Mouse (Mus musculus) heart, adult 2 months (tissue): ENCODE results near the gene Etfa. TPM values are rescaled to one million over a fixed set of nuclear protein-coding genes. Genes with fewer than 3 reads are reported as not detected.

ENCODE experiments used
- DNase-seq, 2 experiments: peaks; one replicate each; pipeline ENCODE4 v3.0.0; 2021
- H3K27ac ChIP-seq: fragments of 200-600 bp; 2 replicates; pipeline ENCODE4 v1.8.1; 2022
- H3K27me3 ChIP-seq: fragments of 200-500 bp; 2 replicates; pipeline ENCODE4 v1.6.1; 2012; ENCODE audit warnings: mild to moderate bottlenecking, low read length, inconsistent platforms, mixed read lengths; ENCODE audit not compliant: control insufficient read depth, insufficient read depth
- H3K36me3 ChIP-seq: fragments of 200-500 bp; 2 replicates; pipeline ENCODE4 v1.6.1; 2012; ENCODE audit warnings: low read length, inconsistent platforms; ENCODE audit not compliant: control insufficient read depth, insufficient read depth
- H3K4me1 ChIP-seq: fragments of 200-500 bp; 2 replicates; pipeline ENCODE4 v1.6.1; 2011; ENCODE audit warnings: low read length; ENCODE audit not compliant: control insufficient read depth, insufficient read depth
- H3K4me3 ChIP-seq: fragments of 200-600 bp; 2 replicates; pipeline ENCODE4 v1.8.1; 2022
- H3K79me2 ChIP-seq: fragments of 200-500 bp; replicated peaks from 2 replicates; pipeline ENCODE4 v1.6.1; 2012; ENCODE audit warnings: mild to moderate bottlenecking, inconsistent platforms, low read length, moderate library complexity, mixed read lengths; ENCODE audit not compliant: control insufficient read depth, insufficient read depth
- H3K9ac ChIP-seq: fragments of 200-500 bp; 2 replicates; pipeline ENCODE4 v1.6.1; 2012; ENCODE audit warnings: low read depth, mild to moderate bottlenecking, control low read depth, inconsistent platforms, low read length, mixed read lengths
- CTCF ChIP-seq: fragments of 200-600 bp; IDR thresholded peaks from 2 replicates; pipeline ENCODE4 v1.8.1; 2022; ENCODE audit warnings: antibody characterized with exemption, mild to moderate bottlenecking, moderate library complexity
- EP300 ChIP-seq: fragments of 200-500 bp; IDR thresholded peaks from 2 replicates; pipeline ENCODE4 v1.6.1; 2011; ENCODE audit warnings: low read depth, low read length, control low read depth; ENCODE audit not compliant: insufficient read depth
- POLR2A ChIP-seq: fragments of 200-500 bp; IDR thresholded peaks from 2 replicates; pipeline ENCODE4 v1.6.1; 2011; ENCODE audit warnings: mild to moderate bottlenecking, low read depth, low read length, control low read depth; ENCODE audit not compliant: insufficient read depth
- WGBS: fragments of 180-500 bp; shearing (Covaris S2); methylation state at CpG from one replicate; pipeline ENCODE4 v1.1.7; 2018; 5-methylcytosine and 5-hydroxymethylcytosine counted together
- intact Hi-C: fragments of 180-260 bp; cut with DNase I; formaldehyde crosslinking; loops from one replicate; pipeline ENCODE4 v1.15.1; 2025
- polyA plus RNA-seq: library from polyadenylated mRNA; depleted of rRNA; stranded (reverse); fragments of >200 nt; gene quantifications from 2 replicates; pipeline ENCODE4 v1.2.3, GENCODE M21; 2012
- total RNA-seq, 2 experiments: library from RNA; stranded (reverse); gene quantifications; 2 replicates each; pipeline ENCODE4 v1.2.3; 2021

Gene Etfa
- total and polyA plus RNA-seq, 3 experiments: 289 to 1,031 (median 871) TPM

DNA sequence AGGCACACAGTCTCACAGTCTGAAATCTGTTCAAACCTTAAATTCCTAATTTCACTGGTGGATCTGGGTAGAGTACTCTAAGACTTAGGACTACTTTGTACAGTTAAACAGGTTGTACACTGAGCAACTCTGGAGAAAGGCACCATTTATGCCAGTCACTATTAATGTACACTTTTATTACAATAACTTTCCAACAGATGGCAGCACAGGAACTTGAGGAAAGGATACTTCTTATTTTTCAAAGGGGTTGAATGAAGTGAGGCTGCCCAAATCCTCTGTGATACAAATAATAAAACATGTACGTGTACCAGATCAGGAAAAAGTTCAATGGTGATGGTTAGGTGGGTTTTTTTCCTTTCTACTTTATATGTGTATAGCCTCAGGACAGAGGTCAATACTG, 43.6 kb downstream of the Etfa start:
- Histone ChIP-seq H3K79me2 (no peaks in the 10 kb centered on the region), H3K36me3 (no peaks in the 10 kb centered on the region), H3K4me3 (no peak overlapping the region), H3K27ac (no peak overlapping the region), H3K9ac (no peak overlapping the region), H3K27me3 (no peaks in the 10 kb centered on the region), H3K4me1 (no peaks in the 10 kb centered on the region)
- TF ChIP-seq POLR2A (no peak), CTCF (peak; percentile 66)
- no peak for DNase-seq
- intact Hi-C loops: loop anchor here (5.0 kb wide), 1 partner anchor 69 kb away; the partner anchor contains the start of gene Isl2
- 49% methylated on average over 1 of the region's 1 CpGs for WGBS

DNA sequence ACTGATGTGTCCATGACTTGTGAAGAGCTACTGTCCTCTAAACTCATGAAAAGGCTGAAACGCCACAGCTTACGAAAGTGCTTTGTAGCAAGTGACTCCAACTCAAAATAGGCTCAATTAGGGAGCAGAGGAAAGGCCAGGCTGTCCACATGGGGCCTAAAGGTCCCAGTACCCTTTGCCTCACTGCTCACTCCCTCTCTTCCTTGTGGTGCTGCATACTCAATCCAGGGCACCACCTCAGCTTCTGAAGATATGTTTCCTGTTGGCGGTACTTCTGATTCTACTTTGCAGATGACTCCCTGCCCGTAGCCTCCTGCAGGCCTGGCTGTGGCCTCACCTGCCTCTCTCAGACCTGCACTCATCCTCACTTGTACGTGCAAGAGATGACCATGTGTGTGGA, 58.7 kb downstream of the Etfa start:
- intact Hi-C loops: no loop called here
- no peak for DNase-seq
- Histone ChIP-seq H3K27ac (no peak overlapping the region), H3K9ac (no peak overlapping the region), H3K79me2 (no peaks in the 10 kb centered on the region), H3K27me3 (no peaks in the 10 kb centered on the region), H3K4me3 (no peak overlapping the region), H3K36me3 (no peaks in the 10 kb centered on the region), H3K4me1 (no peaks in the 10 kb centered on the region)
- 88% methylated on average over 5 of the region's 5 CpGs for WGBS
- TF ChIP-seq CTCF: no peak
- no peak for TF ChIP-seq EP300
- no peak for TF ChIP-seq POLR2A

DNA sequence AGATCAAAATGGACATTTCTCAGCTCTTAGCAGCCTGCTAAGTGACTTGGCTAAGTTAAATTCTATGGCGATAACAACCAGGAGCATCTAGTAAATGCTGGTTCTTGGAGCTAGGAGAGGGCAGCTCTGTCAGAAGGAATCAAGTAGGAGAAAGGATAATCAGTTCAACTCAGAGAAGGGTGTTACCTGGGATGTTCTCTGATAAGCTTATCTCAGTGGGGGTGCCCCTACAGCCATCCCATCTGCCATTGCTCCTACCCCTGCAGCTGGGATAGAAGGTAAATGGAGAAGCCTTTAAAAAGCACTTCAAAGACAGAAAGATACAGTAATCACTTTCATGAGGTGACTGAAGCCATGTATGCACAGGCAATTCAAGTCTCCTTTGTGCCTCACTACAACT, 59.1 kb downstream of the Etfa start:
- H3K27ac ChIP-seq: no peak overlapping the region
- no peaks in the 10 kb centered on the region for H3K79me2 ChIP-seq
- H3K36me3 ChIP-seq: no peaks in the 10 kb centered on the region
- no peaks in the 10 kb centered on the region for H3K4me1 ChIP-seq
- TF ChIP-seq POLR2A: no peak
- TF ChIP-seq EP300: no peak
- TF ChIP-seq CTCF: no peak
- DNase-seq: no peak
- no peak overlapping the region for H3K9ac ChIP-seq
- H3K27me3 ChIP-seq: no peaks in the 10 kb centered on the region
- WGBS: 94% methylated on average over 1 of the region's 1 CpGs
- intact Hi-C loops: no loop called here
- no peak overlapping the region for H3K4me3 ChIP-seq

DNA sequence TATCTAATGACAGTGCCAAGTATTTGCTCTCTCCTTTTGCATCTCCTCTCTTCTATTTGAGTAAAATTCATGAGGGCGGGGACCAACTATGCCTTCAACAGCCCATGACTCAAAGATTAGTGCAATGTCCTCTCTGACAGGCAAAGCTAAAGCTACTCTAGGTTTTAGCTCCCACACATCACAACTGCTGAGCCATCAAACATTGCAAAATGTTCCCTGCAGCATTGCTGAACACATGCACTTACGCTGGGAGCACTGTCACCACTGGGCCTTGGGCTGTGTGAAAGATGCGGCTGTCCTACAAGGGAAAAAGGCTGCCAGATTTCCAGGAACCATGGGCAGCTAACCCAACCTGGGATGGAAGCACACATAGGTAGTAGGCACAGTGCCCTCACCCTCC, 60.6 kb downstream of the Etfa start:
- intact Hi-C loops: no loop called here

DNA sequence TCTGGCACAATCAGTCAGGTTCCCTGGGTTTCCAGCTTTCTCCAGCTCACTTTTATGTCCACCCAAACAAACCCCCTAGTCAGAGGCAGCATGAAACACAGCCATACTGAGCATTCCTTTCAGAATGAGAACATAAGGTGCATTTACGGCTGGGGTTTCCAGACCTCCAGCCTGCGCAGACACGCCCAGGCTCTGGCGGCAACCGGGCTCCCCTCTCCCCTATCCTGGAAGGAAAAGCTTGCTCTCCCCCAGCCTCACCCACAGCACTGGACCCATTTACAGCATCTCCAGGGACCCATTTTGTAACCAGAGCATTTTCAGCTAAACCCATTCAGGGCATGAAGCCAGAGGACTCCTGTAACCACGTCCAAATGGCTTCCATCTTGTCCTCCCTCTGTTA, 62.0 kb downstream of the Etfa start:
- Histone ChIP-seq H3K36me3 (no peaks in the 10 kb centered on the region), H3K9ac (no peak overlapping the region), H3K79me2 (no peaks in the 10 kb centered on the region), H3K27me3 (no peaks in the 10 kb centered on the region), H3K4me1 (no peaks in the 10 kb centered on the region), H3K4me3 (no peak overlapping the region), H3K27ac (no peak overlapping the region)
- 83% methylated on average over 6 of the region's 6 CpGs for WGBS
- intact Hi-C loops: no loop called here
- DNase-seq: no peak
- no peak for TF ChIP-seq EP300
- no peak for TF ChIP-seq CTCF
- no peak for TF ChIP-seq POLR2A

More for the DNA sequence above, 60.6 kb downstream of the Etfa start:
- WGBS: 87% methylated on average over 3 of the region's 3 CpGs
- H3K79me2 ChIP-seq: no peaks in the 10 kb centered on the region
- no peak overlapping the region for H3K4me3 ChIP-seq
- H3K27ac ChIP-seq: no peak overlapping the region
- no peak for TF ChIP-seq POLR2A
- no peak for TF ChIP-seq CTCF
- no peak for TF ChIP-seq EP300
- no peak for DNase-seq
- H3K9ac ChIP-seq: no peak overlapping the region
- no peaks in the 10 kb centered on the region for H3K4me1 ChIP-seq
- H3K36me3 ChIP-seq: no peaks in the 10 kb centered on the region
- H3K27me3 ChIP-seq: no peaks in the 10 kb centered on the region

DNA sequence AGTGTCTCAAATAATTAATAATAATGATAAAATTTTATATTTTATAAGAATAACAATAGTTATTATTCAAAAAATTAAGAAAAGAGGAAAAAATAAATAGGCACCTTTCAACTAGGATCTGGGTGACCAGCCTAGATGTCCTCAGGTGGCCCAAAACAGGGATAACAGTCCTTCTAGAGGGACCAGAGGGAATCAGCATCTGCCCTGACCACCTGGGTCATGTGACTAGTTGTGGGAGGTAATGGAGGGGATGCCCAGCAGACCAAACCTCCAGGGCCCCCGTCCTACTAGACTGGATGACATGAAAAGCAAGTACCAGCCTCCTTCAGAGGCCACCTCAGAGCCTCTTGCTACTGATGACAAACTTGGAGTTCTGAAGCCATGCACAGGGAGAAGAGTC, 62.9 kb downstream of the Etfa start:
- WGBS: 57% methylated on average over 1 of the region's 1 CpGs
- Histone ChIP-seq H3K27ac (no peak overlapping the region), H3K9ac (no peak overlapping the region), H3K4me3 (no peak overlapping the region), H3K4me1 (no peaks in the 10 kb centered on the region), H3K79me2 (no peaks in the 10 kb centered on the region), H3K27me3 (no peaks in the 10 kb centered on the region), H3K36me3 (no peaks in the 10 kb centered on the region)
- DNase-seq: no peak
- TF ChIP-seq POLR2A (no peak), EP300 (no peak), CTCF (no peak)
- intact Hi-C loops: no loop called here
